Mouse (Mus musculus) ES-E14 (cell line): ENCODE results near the gene Nim1k.

Source experiments
- MAFK ChIP-seq: IDR thresholded peaks from 2 replicates; pipeline ENCODE4 v1.6.1; 2014; ENCODE audit warnings: mild to moderate bottlenecking, low read depth, low read length, inconsistent platforms; ENCODE audit not compliant: insufficient read depth
- ZC3H11A ChIP-seq: IDR thresholded peaks from 2 replicates; pipeline ENCODE4 v1.6.1; 2012; ENCODE audit warnings: low read depth, mild to moderate bottlenecking, inconsistent platforms, low read length, borderline replicate concordance

GRCm38 (mm10) chr13:119766480-119766879, 10.8 kb upstream of the Nim1k start:
- TF ChIP-seq MAFK (no peak), ZC3H11A (no peak)
